Mouse (Mus musculus) intestine, embryonic 14.5 days (tissue): Measurements from ENCODE around the gene Krt4. TPM values are rescaled to one million over a fixed set of nuclear protein-coding genes. Genes with fewer than 3 reads are reported as not detected.

Experiments
- ATAC-seq: fragments of 200-750 bp; cut with Nextera tagmentation; replicated peaks from 2 replicates; pipeline ENCODE4 v1.8.0; 2017; ENCODE audit warnings: low read depth, moderate number of reproducible peaks, moderate TSS enrichment, moderate library complexity; ENCODE audit not compliant: low FRiP score, low TSS enrichment
- DNase-seq: peaks from one replicate; pipeline ENCODE4 v3.0.0-alpha.2; 2018; ENCODE audit warnings: low spot score
- H3K27ac ChIP-seq: fragments of 300-500 bp; sonication (generic); 2 replicates; pipeline ENCODE4 v1.5.1; 2014; ENCODE audit warnings: low read depth, mild to moderate bottlenecking, control low read depth
- H3K27me3 ChIP-seq: fragments of 300-500 bp; sonication (generic); replicated peaks from 2 replicates; pipeline ENCODE4 v1.6.1; 2014; ENCODE audit warnings: low read length, control low read depth; ENCODE audit not compliant: control insufficient read depth, insufficient read depth
- H3K36me3 ChIP-seq: fragments of 300-500 bp; sonication (generic); 2 replicates; pipeline ENCODE4 v1.6.1; 2014; ENCODE audit warnings: low read length, control low read depth; ENCODE audit not compliant: control insufficient read depth, insufficient read depth
- H3K4me1 ChIP-seq: fragments of 300-500 bp; sonication (generic); replicated peaks from 2 replicates; pipeline ENCODE4 v1.6.1; 2014; ENCODE audit warnings: low read length, control low read depth, mixed read lengths; ENCODE audit not compliant: control insufficient read depth, insufficient read depth
- H3K4me2 ChIP-seq: fragments of 300-500 bp; sonication (generic); 2 replicates; pipeline ENCODE4 v1.6.1; 2014; ENCODE audit warnings: low read length
- H3K4me3 ChIP-seq: fragments of 300-500 bp; sonication (generic); 2 replicates; pipeline ENCODE4 v1.5.1; 2014; ENCODE audit warnings: low read depth, low read length, control low read depth, mixed read lengths
- H3K9ac ChIP-seq: fragments of 300-500 bp; sonication (generic); 2 replicates; pipeline ENCODE4 v1.6.1; 2014; ENCODE audit warnings: mild to moderate bottlenecking, low read length
- H3K9me3 ChIP-seq: fragments of 300-500 bp; sonication (generic); 2 replicates; pipeline ENCODE4 v1.6.1; 2016; ENCODE audit warnings: low read length, control low read depth; ENCODE audit not compliant: control insufficient read depth
- WGBS: fragments of 180-500 bp; shearing (Covaris S2); extraction: QIAGEN DNeasy Blood & Tissue Kit; methylation state at CpG from one replicate; pipeline ENCODE4 v1.1.7; 2014; 5-methylcytosine and 5-hydroxymethylcytosine counted together
- microRNA-seq: library from miRNA; unstranded; fragments of <30 nt; microRNA quantifications from one replicate; pipeline ENCODE4, GENCODE M21; 2016
- polyA plus RNA-seq: library from polyadenylated mRNA; unstranded; fragments of >200 nt; fragmentation: Nextera tagmentation; extraction: Ambion mirVana; gene quantifications from 2 replicates; pipeline ENCODE4 v1.2.1, GENCODE M21; 2014

Krt4 gene
- polyA plus RNA-seq, 1 experiment from 2014 or later = 0.14 TPM

DNA sequence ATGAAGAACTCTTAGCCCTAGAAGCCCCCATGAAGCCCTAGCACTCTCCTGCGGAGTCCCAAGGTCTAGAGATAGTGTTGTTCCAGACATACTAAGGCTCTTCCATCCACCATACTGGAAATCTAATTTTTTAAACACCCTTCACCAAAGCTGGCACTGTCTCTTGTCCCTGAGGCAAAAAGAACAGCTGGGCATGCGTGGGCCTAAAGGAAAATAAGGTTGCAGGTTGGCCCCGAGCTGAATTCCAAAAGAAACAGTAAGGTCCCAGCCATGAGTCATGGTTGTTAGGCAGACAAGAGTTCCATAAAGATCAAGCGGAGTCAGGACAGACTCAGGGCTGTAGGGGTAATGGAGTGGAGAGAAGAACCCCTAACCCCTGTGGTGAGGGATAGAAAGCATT lies 51.3 kb downstream of the Krt4 start:
- H3K36me3 ChIP-seq = no peaks in the 10 kb centered on the region
- H3K27ac ChIP-seq = no peak overlapping the region
- H3K4me3 ChIP-seq = no peak overlapping the region
- H3K4me2 ChIP-seq = no peak overlapping the region
- H3K4me1 ChIP-seq = no peaks in the 10 kb centered on the region
- WGBS = 78% methylated on average over 4 of the region's 4 CpGs
- no peak for ATAC-seq
- DNase-seq = no peak
- H3K9ac ChIP-seq = no peak overlapping the region
- H3K27me3 ChIP-seq = no peaks in the 10 kb centered on the region
- H3K9me3 ChIP-seq = no peaks in the 10 kb centered on the region

DNA sequence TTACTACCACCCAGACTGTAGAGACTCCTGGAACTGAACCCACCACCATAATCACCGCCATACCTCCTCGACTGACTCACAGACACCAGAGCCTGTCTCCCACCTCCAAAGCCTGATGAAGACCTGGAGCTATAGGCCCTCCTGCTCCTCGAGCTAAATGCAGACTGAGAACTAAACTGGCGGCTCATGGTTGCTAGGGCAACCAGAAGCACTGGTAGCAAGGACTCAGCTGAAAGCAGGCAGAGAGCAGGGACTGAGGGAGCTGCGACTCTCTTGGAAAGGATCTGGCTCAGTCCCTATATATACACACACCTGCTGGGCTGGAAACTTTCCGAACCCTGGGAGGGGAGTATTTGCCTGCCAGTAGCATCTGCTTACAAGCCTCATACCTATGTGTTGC lies 55.1 kb downstream of the Krt4 start, which contains the start of gene Krt77:
Gene Krt77, minus strand, starts transcription at position 275 of the 400 bp plus-strand sequence.
- H3K9ac ChIP-seq = no peak within 1 kb of the TSS
- ATAC-seq (no peak), DNase-seq (no peak)
- WGBS = 36% methylated on average over 6 of the region's 6 CpGs
- no peak within 1 kb of the TSS for H3K4me3 ChIP-seq
- no peak within 1 kb of the TSS for H3K4me2 ChIP-seq
- H3K27ac ChIP-seq = no peak within 1 kb of the TSS
- H3K36me3 ChIP-seq = no peaks in the 10 kb centered on the region
- no peaks in the 10 kb centered on the region for H3K4me1 ChIP-seq
- H3K9me3 ChIP-seq = no peaks in the 10 kb centered on the region
- no peaks in the 10 kb centered on the region for H3K27me3 ChIP-seq

Small RNA genes within 50 kb of the gene (microRNA-seq; reads per million reads assigned to microRNA genes)
- not detected for gene Gm44356

Other genes with a start within 250 kb of the Krt4 start
- not detected in 2 replicates for gene Krt6b, start 244.4 kb downstream of the Krt4 start, polyA plus RNA-seq
- gene Krt6a, start 230.4 kb downstream of the Krt4 start, polyA plus RNA-seq = not detected in 2 replicates
- gene Krt5, start 211.8 kb downstream of the Krt4 start, polyA plus RNA-seq = 0.47 TPM in 1 of 2 replicates, not detected in the other
- not detected in 2 replicates for gene Krt71, start 181.6 kb downstream of the Krt4 start, polyA plus RNA-seq
- not detected in 2 replicates for gene Krt72, start 138.3 kb downstream of the Krt4 start, polyA plus RNA-seq
- gene Krt73, start 122.4 kb downstream of the Krt4 start, polyA plus RNA-seq = not detected in 2 replicates
- not detected in 2 replicates for gene Krt2, start 106.6 kb downstream of the Krt4 start, polyA plus RNA-seq
- gene Krt1, start 73.9 kb downstream of the Krt4 start, polyA plus RNA-seq = 0.91 and 1.1 TPM in 2 replicates
- not detected in 2 replicates for gene Krt77, start 55.0 kb downstream of the Krt4 start, polyA plus RNA-seq
- not detected in 2 replicates for gene Krt76, start 31.8 kb downstream of the Krt4 start, polyA plus RNA-seq
- gene Krt79, start 15.6 kb upstream of the Krt4 start, polyA plus RNA-seq = 0.22 TPM in 1 of 2 replicates, not detected in the other
- gene Krt78, start 29.6 kb upstream of the Krt4 start, polyA plus RNA-seq = 0.09 TPM in 1 of 2 replicates, not detected in the other
- gene Krt8, start 79.7 kb upstream of the Krt4 start, polyA plus RNA-seq = 381 and 486 TPM in 2 replicates
- 184 and 210 TPM in 2 replicates for gene Krt18, start 103.4 kb upstream of the Krt4 start, polyA plus RNA-seq
- gene Eif4b, start 149.0 kb upstream of the Krt4 start, polyA plus RNA-seq = 141 and 152 TPM in 2 replicates
- gene Tns2, start 175.7 kb upstream of the Krt4 start, polyA plus RNA-seq = 41.5 and 48.8 TPM in 2 replicates
- gene Spryd3, start 211.5 kb upstream of the Krt4 start, polyA plus RNA-seq = 14.4 and 16.1 TPM in 2 replicates
- gene Igfbp6, start 219.6 kb upstream of the Krt4 start, polyA plus RNA-seq = 8.8 and 10.4 TPM in 2 replicates
- gene Soat2, start 225.8 kb upstream of the Krt4 start, polyA plus RNA-seq = 3.0 and 4.7 TPM in 2 replicates